Mouse (Mus musculus): ENCODE results near the gene Dlgap5.

- no peak for TF ChIP-seq POLR2A (IDR thresholded peaks at IDR 0.05; ENCODE audit: borderline replicate concordance, control insufficient read depth, low read depth, low read length)
- TF ChIP-seq CTCF (IDR thresholded peaks at IDR 0.05; ENCODE audit: control insufficient read depth, insufficient read depth, low read length), result no peak
Measured at GRCm38 (mm10) chr14:47364742-47365449, 53.3 kb downstream of the Dlgap5 start.

Data from bone marrow, adult 2 months (tissue).